Comparison of ENCODE assay signal across 23 mouse cellular contexts in genomic region chr7:96650435-96650834, GRCm38 (mm10).
A peak's percentile ranks its signal among the peaks of the same experiment; 100 is the strongest.
DNase-seq lines count a peak whose midpoint lies in the region; ATAC-seq and TF ChIP-seq lines count a peak whose summit lies in the region.
"Had no signal": no experiment of that assay in that cellular context is flagged by ENCODE, and none has a peak within 500 bp of the region (broad histone marks: within the 10 kb centered on the region; RNA-seq: fewer than 3 reads in every experiment).

No protein-coding gene starts in this region.

- no peak overlapping the region for H3K4me3 ChIP-seq in forebrain, embryonic 11.5 days (ENCODE audit: low read depth, low read length)
- H3K4me3 ChIP-seq in forebrain, postnatal 0 days (ENCODE audit: low read depth, low read length): no peak overlapping the region
- no peak overlapping the region for H3K4me3 ChIP-seq in hindbrain, embryonic 13.5 days
- no peak overlapping the region for H3K4me3 ChIP-seq in hindbrain, postnatal 0 days (ENCODE audit: low read length)
- no peak overlapping the region for H3K4me3 ChIP-seq in forebrain, embryonic 15.5 days
- H3K4me3 ChIP-seq in limb, embryonic 13.5 days: no peak overlapping the region
- H3K4me3 ChIP-seq: heart, adult 2 months; hindbrain, embryonic 15.5 days; kidney, embryonic 15.5 days; left cerebral cortex, adult 2 months; liver, embryonic 15.5 days had no signal

- 0 out of 2 replicates have a peak, but pooled peaks have one; percentile 13 for ATAC-seq in forebrain, embryonic 11.5 days (replicated peaks; ENCODE audit: low FRiP score)
- ATAC-seq in forebrain, postnatal 0 days: no peak
- ATAC-seq in hindbrain, embryonic 13.5 days (ENCODE audit: low FRiP score): no peak
- ATAC-seq in hindbrain, postnatal 0 days: no peak
- ATAC-seq in forebrain, embryonic 15.5 days (replicated peaks): no peak
- no peak for ATAC-seq in limb, embryonic 13.5 days (ENCODE audit: low FRiP score, low read depth)

- H3K4me2 ChIP-seq in forebrain, embryonic 11.5 days (ENCODE audit: low read depth, low read length, severe bottlenecking): no peak overlapping the region
- no peak overlapping the region for H3K4me2 ChIP-seq in forebrain, postnatal 0 days (ENCODE audit: low read depth)
- H3K4me2 ChIP-seq in hindbrain, embryonic 13.5 days: no peak overlapping the region
- H3K4me2 ChIP-seq in hindbrain, postnatal 0 days (ENCODE audit: low read depth, low read length): no peak overlapping the region
- H3K4me2 ChIP-seq in forebrain, embryonic 15.5 days (replicated peaks): no peak overlapping the region
- no peak overlapping the region for H3K4me2 ChIP-seq in limb, embryonic 13.5 days (replicated peaks)
- H3K4me2 ChIP-seq: hindbrain, embryonic 15.5 days; kidney, embryonic 15.5 days; liver, embryonic 15.5 days; midbrain, embryonic 11.5 days had no signal

- TF ChIP-seq CTCF in forebrain, postnatal 0 days (IDR thresholded peaks at IDR 0.05; ENCODE audit: low read depth): no peak
- TF ChIP-seq CTCF in hindbrain, postnatal 0 days (IDR thresholded peaks at IDR 0.05; ENCODE audit: low read depth): no peak

- H3K4me1 ChIP-seq in forebrain, embryonic 11.5 days (replicated peaks; ENCODE audit: control insufficient read depth, insufficient read depth, low read length): peaks cover 38% of the 10 kb centered on the region
- H3K4me1 ChIP-seq in forebrain, postnatal 0 days (ENCODE audit: insufficient read depth): peaks cover 16% of the 10 kb centered on the region
- H3K4me1 ChIP-seq in hindbrain, embryonic 13.5 days (replicated peaks): peaks cover 69% of the 10 kb centered on the region
- peaks cover 14% of the 10 kb centered on the region for H3K4me1 ChIP-seq in hindbrain, postnatal 0 days (ENCODE audit: insufficient read depth, low read length)
- peaks cover 50% of the 10 kb centered on the region for H3K4me1 ChIP-seq in forebrain, embryonic 15.5 days
- peaks cover 90% of the 10 kb centered on the region for H3K4me1 ChIP-seq in limb, embryonic 13.5 days
- H3K4me1 ChIP-seq: liver, embryonic 15.5 days had no signal

- no peak overlapping the region for H3K27ac ChIP-seq in forebrain, embryonic 11.5 days (ENCODE audit: low read depth, low read length)
- H3K27ac ChIP-seq in forebrain, postnatal 0 days (ENCODE audit: low read depth, low read length): no peak overlapping the region
- 0 out of 2 replicates have a peak overlapping the region, but pooled peaks have one; percentile 1 for H3K27ac ChIP-seq in hindbrain, embryonic 13.5 days
- no peak overlapping the region for H3K27ac ChIP-seq in hindbrain, postnatal 0 days
- 0 out of 2 replicates have a peak overlapping the region, but pooled peaks have one; percentile 73 for H3K27ac ChIP-seq in forebrain, embryonic 15.5 days (replicated peaks)
- H3K27ac ChIP-seq in limb, embryonic 13.5 days: peak overlapping the region; percentile 39; the same call in 1 of the 2 replicates
- H3K27ac ChIP-seq: heart, adult 2 months; hindbrain, embryonic 15.5 days; kidney, embryonic 15.5 days; liver, embryonic 15.5 days had no signal

- no peak overlapping the region for H3K9ac ChIP-seq in forebrain, embryonic 11.5 days (ENCODE audit: low read length)
- no peak overlapping the region for H3K9ac ChIP-seq in forebrain, postnatal 0 days
- H3K9ac ChIP-seq in hindbrain, embryonic 13.5 days: no peak overlapping the region
- no peak overlapping the region for H3K9ac ChIP-seq in hindbrain, postnatal 0 days (replicated peaks; ENCODE audit: low read length)
- H3K9ac ChIP-seq in forebrain, embryonic 15.5 days (replicated peaks): no peak overlapping the region
- no peak overlapping the region for H3K9ac ChIP-seq in limb, embryonic 13.5 days
- H3K9ac ChIP-seq: hindbrain, embryonic 15.5 days; kidney, embryonic 15.5 days; liver, embryonic 15.5 days had no signal

- no peaks in the 10 kb centered on the region for H3K36me3 ChIP-seq in forebrain, embryonic 11.5 days (ENCODE audit: control insufficient read depth, insufficient read depth, low read length)
- H3K36me3 ChIP-seq in forebrain, postnatal 0 days (ENCODE audit: insufficient read depth): no peaks in the 10 kb centered on the region
- no peaks in the 10 kb centered on the region for H3K36me3 ChIP-seq in hindbrain, embryonic 13.5 days
- H3K36me3 ChIP-seq in hindbrain, postnatal 0 days (ENCODE audit: insufficient read depth, low read length): no peaks in the 10 kb centered on the region
- no peaks in the 10 kb centered on the region for H3K36me3 ChIP-seq in forebrain, embryonic 15.5 days
- H3K36me3 ChIP-seq in limb, embryonic 13.5 days: no peaks in the 10 kb centered on the region
- H3K36me3 ChIP-seq: G1E; hindbrain, embryonic 15.5 days; kidney, embryonic 15.5 days; liver, embryonic 15.5 days had no signal

- 11% methylated on average over 2 of the region's 2 CpGs for WGBS in forebrain, embryonic 11.5 days
- 18% methylated on average over 2 of the region's 2 CpGs for WGBS in forebrain, postnatal 0 days
- WGBS in hindbrain, embryonic 13.5 days: 26% methylated on average over 2 of the region's 2 CpGs
- 43% methylated on average over 2 of the region's 2 CpGs for WGBS in hindbrain, postnatal 0 days
- WGBS in forebrain, embryonic 15.5 days: 12% methylated on average over 2 of the region's 2 CpGs
- WGBS in limb, embryonic 13.5 days: 11% methylated on average over 2 of the region's 2 CpGs

- peaks cover 26% of the 10 kb centered on the region for H3K27me3 ChIP-seq in forebrain, embryonic 11.5 days (ENCODE audit: control insufficient read depth, insufficient read depth, low read length)
- H3K27me3 ChIP-seq in forebrain, postnatal 0 days (ENCODE audit: insufficient read depth, low read length): no peaks in the 10 kb centered on the region
- H3K27me3 ChIP-seq in hindbrain, embryonic 13.5 days: peaks cover 9% of the 10 kb centered on the region; the same call in 1 of the 2 replicates
- H3K27me3 ChIP-seq in hindbrain, postnatal 0 days (ENCODE audit: insufficient read depth, low read length): no peaks in the 10 kb centered on the region
- no peaks in the 10 kb centered on the region for H3K27me3 ChIP-seq in forebrain, embryonic 15.5 days
- peaks cover 28% of the 10 kb centered on the region for H3K27me3 ChIP-seq in limb, embryonic 13.5 days
- H3K27me3 ChIP-seq: hindbrain, embryonic 15.5 days had no signal

- DNase-seq in forebrain, embryonic 11.5 days (ENCODE audit: low spot score): no peak
- no peak for DNase-seq in forebrain, postnatal 0 days
- no peak for DNase-seq in hindbrain, postnatal 0 days (ENCODE audit: low spot score)
- no peak for DNase-seq in gastrocnemius, postnatal 10 days
- DNase-seq: adrenal gland, adult 8-10 months; cerebellum, adult 2 months; cerebellum, postnatal 25 days; gastrocnemius, postnatal 36 days; heart, adult 2 months; heart, postnatal 14 days; kidney, adult 18-20 months; kidney, postnatal 25 days; lung, postnatal 36 days; thymus, postnatal 4 days had no signal

- no peaks in the 10 kb centered on the region for H3K9me3 ChIP-seq in forebrain, embryonic 11.5 days (ENCODE audit: control insufficient read depth, low read length)
- no peaks in the 10 kb centered on the region for H3K9me3 ChIP-seq in forebrain, postnatal 0 days (ENCODE audit: low read length)
- H3K9me3 ChIP-seq in hindbrain, embryonic 13.5 days: no peaks in the 10 kb centered on the region
- H3K9me3 ChIP-seq in hindbrain, postnatal 0 days (ENCODE audit: low read length): no peaks in the 10 kb centered on the region
- no peaks in the 10 kb centered on the region for H3K9me3 ChIP-seq in forebrain, embryonic 15.5 days
- no peaks in the 10 kb centered on the region for H3K9me3 ChIP-seq in limb, embryonic 13.5 days
- H3K9me3 ChIP-seq: hindbrain, embryonic 15.5 days; kidney, embryonic 15.5 days; liver, embryonic 15.5 days had no signal

Comparison
In these comparisons a context has a peak if more than half of its experiments do, and no peak if none do; other contexts are left out.
1. H3K27ac ChIP-seq: peak in hindbrain, embryonic 13.5 days (single experiment), forebrain, embryonic 15.5 days (single experiment) and limb, embryonic 13.5 days (single experiment); none in forebrain, embryonic 11.5 days (single experiment), forebrain, postnatal 0 days (single experiment) and hindbrain, postnatal 0 days (single experiment).